Mouse (Mus musculus): ENCODE data around the gene Ccl9. TPM values are rescaled to one million over a fixed set of nuclear protein-coding genes. Genes with fewer than 3 reads are reported as not detected.

Ccl9 gene
- polyA plus RNA-seq, 1 experiment from 2014 or later, result 2.8 TPM

DNA sequence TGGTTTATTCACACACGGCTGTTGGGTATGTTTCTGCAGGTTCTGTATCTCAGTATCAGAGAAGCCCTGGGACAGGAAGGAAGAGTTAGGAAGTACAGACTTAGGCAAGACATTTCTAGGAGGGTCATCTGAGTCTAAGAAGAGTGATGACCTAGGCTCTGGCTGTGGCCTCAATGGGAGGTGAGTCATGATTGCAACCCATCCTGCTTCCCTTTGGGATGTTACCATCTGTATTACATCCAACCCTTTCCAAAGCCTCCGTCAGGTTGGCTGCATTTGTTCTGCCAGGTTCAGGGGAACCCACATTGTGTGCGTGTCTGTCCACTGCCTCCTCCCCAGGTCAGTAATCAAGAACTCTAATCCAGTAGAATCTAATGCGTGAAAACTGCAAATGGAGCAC is 26.3 kb upstream of the Ccl9 start:
- Histone ChIP-seq H3K36me3 (ENCODE audit: insufficient read depth) (no peaks in the 10 kb centered on the region), H3K4me1 (ENCODE audit: insufficient read depth) (no peaks in the 10 kb centered on the region), H3K4me3 (ENCODE audit: low read depth, low read length) (no peak overlapping the region), H3K9me3 (ENCODE audit: low read depth, low read length) (no peaks in the 10 kb centered on the region), H3K4me2 (no peak overlapping the region), H3K27me3 (ENCODE audit: insufficient read depth, low read length) (no peaks in the 10 kb centered on the region), H3K27ac (ENCODE audit: low read depth) (no peak overlapping the region), H3K9ac (no peak overlapping the region)
- no peak for TF ChIP-seq CTCF (IDR thresholded peaks at IDR 0.05; ENCODE audit: low read depth)
- WGBS, result 93% methylated on average over 4 of the region's 4 CpGs
- ATAC-seq (ENCODE audit: insufficient read depth) (no peak), DNase-seq (no peak)

DNA sequence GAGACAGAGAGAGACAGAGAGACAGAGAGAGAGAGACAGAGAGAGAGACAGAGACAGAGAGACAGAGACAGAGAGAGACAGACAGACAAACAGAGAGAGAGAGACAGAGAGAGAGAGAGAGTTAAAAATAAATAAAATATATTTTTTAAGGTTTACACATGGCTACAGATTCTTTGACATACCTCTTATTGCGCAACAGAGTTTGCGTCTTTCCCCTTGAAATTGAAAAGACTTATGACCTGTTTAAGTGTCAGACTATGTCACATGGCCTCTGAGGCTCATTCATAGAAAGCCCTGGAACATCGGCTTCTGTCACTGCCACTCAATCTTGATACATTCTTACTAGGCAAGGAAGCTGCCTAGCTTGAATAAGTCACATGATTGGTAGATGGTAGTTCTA is 25.0 kb upstream of the Ccl9 start:
- Histone ChIP-seq H3K4me3 (ENCODE audit: low read depth, low read length) (no peak overlapping the region), H3K4me1 (ENCODE audit: insufficient read depth) (no peaks in the 10 kb centered on the region), H3K4me2 (no peak overlapping the region), H3K27ac (ENCODE audit: low read depth) (no peak overlapping the region), H3K27me3 (ENCODE audit: insufficient read depth, low read length) (no peaks in the 10 kb centered on the region), H3K9me3 (ENCODE audit: low read depth, low read length) (no peaks in the 10 kb centered on the region), H3K9ac (no peak overlapping the region), H3K36me3 (ENCODE audit: insufficient read depth) (no peaks in the 10 kb centered on the region)
- TF ChIP-seq CTCF (IDR thresholded peaks at IDR 0.05; ENCODE audit: low read depth), result no peak
- DNase-seq, result no peak
- WGBS, result 77% methylated on average over 3 of the region's 3 CpGs
- no peak for ATAC-seq (ENCODE audit: insufficient read depth)

- no peaks in the 10 kb centered on the region for H3K9me3 ChIP-seq (ENCODE audit: low read depth, low read length)
- H3K36me3 ChIP-seq (ENCODE audit: insufficient read depth), result no peaks in the 10 kb centered on the region
- WGBS, result 56% methylated on average over 2 of the region's 2 CpGs
- H3K9ac ChIP-seq, result no peak overlapping the region
- H3K27ac ChIP-seq (ENCODE audit: low read depth), result no peak overlapping the region
- no peak overlapping the region for H3K4me3 ChIP-seq (ENCODE audit: low read depth, low read length)
- no peak for TF ChIP-seq CTCF (IDR thresholded peaks at IDR 0.05; ENCODE audit: low read depth)
- DNase-seq, result no peak
- no peak overlapping the region for H3K4me2 ChIP-seq
- H3K27me3 ChIP-seq (ENCODE audit: insufficient read depth, low read length), result no peaks in the 10 kb centered on the region
- no peak for ATAC-seq (ENCODE audit: insufficient read depth)
- H3K4me1 ChIP-seq (ENCODE audit: insufficient read depth), result no peaks in the 10 kb centered on the region
These were observed 22.1 kb upstream of the Ccl9 start for GRCm38 (mm10) chr11:83600576-83600975.

- ATAC-seq (ENCODE audit: insufficient read depth) (no peak), DNase-seq (no peak)
- 84% methylated on average over 3 of the region's 3 CpGs for WGBS
- Histone ChIP-seq H3K4me2 (no peak overlapping the region), H3K36me3 (ENCODE audit: insufficient read depth) (no peaks in the 10 kb centered on the region), H3K4me1 (ENCODE audit: insufficient read depth) (no peaks in the 10 kb centered on the region), H3K27me3 (ENCODE audit: insufficient read depth, low read length) (no peaks in the 10 kb centered on the region), H3K9me3 (ENCODE audit: low read depth, low read length) (no peaks in the 10 kb centered on the region), H3K9ac (no peak overlapping the region), H3K4me3 (ENCODE audit: low read depth, low read length) (no peak overlapping the region), H3K27ac (ENCODE audit: low read depth) (0 out of 2 replicates have a peak overlapping the region, but pooled peaks have one; percentile 59)
- TF ChIP-seq CTCF (IDR thresholded peaks at IDR 0.05; ENCODE audit: low read depth), result no peak
These were observed 20.6 kb upstream of the Ccl9 start for GRCm38 (mm10) chr11:83598991-83599390.

GRCm38 (mm10) chr11:83598207-83598837 is 19.9 kb upstream of the Ccl9 start:
- ATAC-seq (ENCODE audit: insufficient read depth) (peak; percentile 77), DNase-seq (peak; percentile 53)
- H3K36me3 ChIP-seq (ENCODE audit: insufficient read depth), result no peaks in the 10 kb centered on the region
- no peak overlapping the region for H3K4me3 ChIP-seq (ENCODE audit: low read depth, low read length)
- TF ChIP-seq CTCF (IDR thresholded peaks at IDR 0.05; ENCODE audit: low read depth), result no peak
- no peak overlapping the region for H3K4me2 ChIP-seq
- no peaks in the 10 kb centered on the region for H3K27me3 ChIP-seq (ENCODE audit: insufficient read depth, low read length)
- no peaks in the 10 kb centered on the region for H3K4me1 ChIP-seq (ENCODE audit: insufficient read depth)
- H3K9me3 ChIP-seq (ENCODE audit: low read depth, low read length), result no peaks in the 10 kb centered on the region
- 61% methylated on average over 3 of the region's 3 CpGs for WGBS
- no peak overlapping the region for H3K9ac ChIP-seq
- peak overlapping the region; percentile 66; the same call in 1 of the 2 replicates for H3K27ac ChIP-seq (ENCODE audit: low read depth)

DNA sequence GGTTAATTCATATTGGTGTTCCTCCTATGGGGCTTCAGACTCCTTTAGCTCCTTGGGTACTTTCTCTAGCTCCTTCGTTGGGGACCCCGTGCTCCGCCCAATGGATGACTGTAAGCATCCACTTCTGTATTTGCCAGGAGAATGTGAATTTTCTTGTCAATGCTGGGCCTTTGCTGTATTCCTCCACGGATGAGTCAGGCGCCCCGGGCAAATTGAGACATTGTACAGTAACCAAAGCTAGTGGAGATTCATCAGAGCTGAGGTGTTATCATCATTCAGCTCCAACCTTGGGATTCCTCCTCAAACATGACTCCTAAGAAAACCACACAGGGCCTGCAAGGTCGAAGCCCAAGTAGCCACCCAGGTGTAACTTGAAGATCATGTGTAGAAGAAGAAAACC is 19.4 kb upstream of the Ccl9 start:
- Histone ChIP-seq H3K4me1 (ENCODE audit: insufficient read depth) (no peaks in the 10 kb centered on the region), H3K36me3 (ENCODE audit: insufficient read depth) (no peaks in the 10 kb centered on the region), H3K27me3 (ENCODE audit: insufficient read depth, low read length) (no peaks in the 10 kb centered on the region), H3K4me3 (ENCODE audit: low read depth, low read length) (no peak overlapping the region), H3K27ac (ENCODE audit: low read depth) (peak overlapping the region; percentile 66; the same call in 1 of the 2 replicates), H3K4me2 (no peak overlapping the region), H3K9ac (no peak overlapping the region), H3K9me3 (ENCODE audit: low read depth, low read length) (no peaks in the 10 kb centered on the region)
- no peak for TF ChIP-seq CTCF (IDR thresholded peaks at IDR 0.05; ENCODE audit: low read depth)
- DNase-seq (no peak), ATAC-seq (ENCODE audit: insufficient read depth) (no peak)
- WGBS, result 81% methylated on average over 7 of the region's 7 CpGs

DNA sequence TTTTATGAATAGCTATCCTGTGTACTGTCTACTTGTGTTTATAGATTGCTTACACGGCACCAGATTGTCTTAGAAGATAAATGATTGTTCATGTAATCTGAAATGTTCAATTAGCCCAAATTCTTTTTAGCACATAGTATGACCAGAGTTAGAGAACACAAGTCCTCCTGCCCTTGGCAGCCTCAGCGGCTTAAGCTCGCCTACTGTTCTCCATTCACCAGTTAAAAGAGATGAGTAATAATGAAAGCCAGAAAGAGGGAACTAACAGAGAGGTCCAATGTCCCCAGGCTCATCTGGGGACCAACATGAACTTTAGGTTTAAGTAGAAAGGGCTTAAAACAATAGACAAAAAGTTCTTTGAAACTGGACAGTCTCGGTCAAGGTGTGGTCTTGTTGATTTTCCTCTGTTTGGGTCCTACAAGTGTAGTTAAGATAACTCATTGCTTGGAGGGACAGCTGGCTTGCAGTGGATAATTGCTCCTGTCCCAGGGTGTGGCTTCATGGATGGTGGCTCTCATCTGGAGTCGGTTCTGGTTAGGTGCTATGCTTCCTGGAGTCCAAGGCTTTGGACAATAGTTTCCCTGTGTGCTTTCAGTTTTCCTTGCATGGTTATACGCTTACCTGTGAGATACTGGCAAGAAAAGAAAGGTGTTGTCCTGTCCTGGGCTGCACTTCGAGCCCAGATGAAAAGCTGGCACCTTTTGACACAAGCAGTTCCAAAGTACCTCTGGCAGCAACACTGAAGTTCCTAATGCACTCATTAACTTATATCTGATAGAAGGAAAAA is 17.4 kb upstream of the Ccl9 start:
- DNase-seq (no peak), ATAC-seq (ENCODE audit: insufficient read depth) (no peak)
- Histone ChIP-seq H3K4me1 (ENCODE audit: insufficient read depth) (no peaks in the 10 kb centered on the region), H3K4me2 (no peak overlapping the region), H3K9ac (no peak overlapping the region), H3K27ac (ENCODE audit: low read depth) (no peak overlapping the region), H3K9me3 (ENCODE audit: low read depth, low read length) (no peaks in the 10 kb centered on the region), H3K27me3 (ENCODE audit: insufficient read depth, low read length) (no peaks in the 10 kb centered on the region), H3K36me3 (ENCODE audit: insufficient read depth) (no peaks in the 10 kb centered on the region), H3K4me3 (ENCODE audit: low read depth, low read length) (no peak overlapping the region)
- TF ChIP-seq CTCF (IDR thresholded peaks at IDR 0.05; ENCODE audit: low read depth), result no peak
- WGBS, result 72% methylated on average over 7 of the region's 7 CpGs

All from lung, embryonic 14.5 days (tissue).